Mouse (Mus musculus) lung, embryonic 16.5 days (tissue): ENCODE results near the gene Atp1a2. TPM values are rescaled to one million over a fixed set of nuclear protein-coding genes. Genes with fewer than 3 reads are reported as not detected.

Experiments used
- ATAC-seq: fragments of 200-750 bp; cut with Nextera tagmentation; 2 replicates; pipeline ENCODE4 v1.8.0; 2017; ENCODE audit warnings: low read depth, mild to moderate bottlenecking, moderate library complexity
- H3K27ac ChIP-seq: fragments of 300-500 bp; sonication (generic); 2 replicates; pipeline ENCODE4 v1.5.1; 2014; ENCODE audit warnings: mild to moderate bottlenecking, control low read depth, low read length
- H3K27me3 ChIP-seq: fragments of 300-500 bp; sonication (generic); 2 replicates; pipeline ENCODE4 v1.6.1; 2014; ENCODE audit warnings: low read depth, low read length, mixed read lengths; ENCODE audit not compliant: control insufficient read depth, insufficient read depth
- H3K36me3 ChIP-seq: fragments of 300-500 bp; sonication (generic); 2 replicates; pipeline ENCODE4 v1.6.1; 2014; ENCODE audit warnings: low read length; ENCODE audit not compliant: control insufficient read depth, insufficient read depth
- H3K4me1 ChIP-seq: fragments of 300-500 bp; sonication (generic); replicated peaks from 2 replicates; pipeline ENCODE4 v1.6.1; 2014; ENCODE audit warnings: low read length, mixed read lengths; ENCODE audit not compliant: control insufficient read depth, insufficient read depth
- H3K4me2 ChIP-seq: fragments of 300-500 bp; sonication (generic); 2 replicates; pipeline ENCODE4 v1.6.1; 2014; ENCODE audit warnings: low read depth, low read length, control low read depth
- H3K4me3 ChIP-seq: fragments of 300-500 bp; sonication (generic); 2 replicates; pipeline ENCODE4 v1.5.1; 2014; ENCODE audit warnings: mild to moderate bottlenecking, low read length, control low read depth
- H3K9ac ChIP-seq: fragments of 300-500 bp; sonication (generic); 2 replicates; pipeline ENCODE4 v1.6.1; 2014; ENCODE audit warnings: low read length, control low read depth
- H3K9me3 ChIP-seq: fragments of 300-500 bp; sonication (generic); 2 replicates; pipeline ENCODE4 v1.6.1; 2016; ENCODE audit warnings: low read length; ENCODE audit not compliant: control insufficient read depth
- WGBS: fragments of 180-500 bp; shearing (Covaris S2); extraction: QIAGEN DNeasy Blood & Tissue Kit; methylation state at CpG from one replicate; pipeline ENCODE4 v1.1.7; 2014; 5-methylcytosine and 5-hydroxymethylcytosine counted together
- polyA plus RNA-seq: library from polyadenylated mRNA; unstranded; fragments of >200 nt; fragmentation: Nextera tagmentation; extraction: Ambion mirVana; gene quantifications from 2 replicates; pipeline ENCODE4 v1.2.1, GENCODE M21; 2015

Gene Atp1a2
- polyA plus RNA-seq, 1 experiment from 2014 or later, result 6.2 TPM

GRCm38 (mm10) chr1:172302851-172303250 is 5.0 kb upstream of the Atp1a2 start:
- Histone ChIP-seq H3K4me3 (no peak overlapping the region), H3K9ac (no peak overlapping the region), H3K4me1 (no peaks in the 10 kb centered on the region; the same call in none of the 2 replicates), H3K4me2 (no peak overlapping the region), H3K9me3 (no peaks in the 10 kb centered on the region), H3K36me3 (no peaks in the 10 kb centered on the region), H3K27ac (no peak overlapping the region), H3K27me3 (no peaks in the 10 kb centered on the region)
- no peak for ATAC-seq
- WGBS, result 31% methylated on average over 6 of the region's 6 CpGs

DNA sequence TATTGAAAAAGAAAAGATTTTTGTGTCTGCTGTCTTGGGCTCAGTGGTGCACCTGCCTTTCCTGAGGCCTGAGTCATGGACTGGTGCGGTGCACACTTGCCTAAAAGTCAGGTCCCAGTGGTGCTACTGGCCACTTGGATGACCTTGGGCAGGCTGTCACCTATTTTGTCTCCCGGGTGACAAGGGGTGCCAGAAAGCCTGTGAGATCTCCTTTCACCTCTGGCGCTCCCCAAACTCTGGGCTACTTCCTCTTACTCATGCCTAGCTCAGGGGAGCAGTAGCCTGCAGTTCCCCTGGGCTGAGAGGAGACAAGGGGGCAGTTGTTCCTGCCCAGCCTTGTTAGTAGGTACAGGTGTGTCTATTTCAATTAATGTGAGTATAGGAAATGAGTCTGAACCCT is 4.4 kb upstream of the Atp1a2 start:
- no peak overlapping the region for H3K27ac ChIP-seq
- no peaks in the 10 kb centered on the region for H3K36me3 ChIP-seq
- H3K4me2 ChIP-seq, result no peak overlapping the region
- no peak for ATAC-seq
- WGBS, result 58% methylated on average over 3 of the region's 3 CpGs
- H3K4me1 ChIP-seq, result peaks cover 2% of the 10 kb centered on the region
- H3K27me3 ChIP-seq, result no peaks in the 10 kb centered on the region
- H3K9me3 ChIP-seq, result no peaks in the 10 kb centered on the region
- no peak overlapping the region for H3K4me3 ChIP-seq
- no peak overlapping the region for H3K9ac ChIP-seq

DNA sequence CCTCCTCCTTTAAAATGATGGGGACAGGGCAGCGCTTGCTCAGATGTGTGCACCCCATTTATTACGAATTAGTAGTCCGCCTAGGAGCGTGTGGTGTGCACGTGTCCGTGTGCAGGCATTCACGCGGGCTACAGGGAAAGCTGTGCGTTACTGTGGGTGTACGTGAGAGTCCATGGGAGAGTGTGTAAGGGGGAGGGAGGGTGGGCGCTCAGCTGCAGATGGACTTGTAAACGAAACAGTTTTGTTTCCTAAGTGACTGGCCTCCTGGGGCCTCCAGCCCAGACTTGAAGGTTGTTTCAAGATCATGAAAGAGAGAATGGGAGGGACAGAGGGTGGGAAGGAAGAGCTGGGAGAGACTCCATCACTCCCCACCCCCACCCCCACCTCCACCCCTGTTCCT is 3.3 kb upstream of the Atp1a2 start:
- peaks cover 10% of the 10 kb centered on the region for H3K4me1 ChIP-seq
- no peak overlapping the region for H3K27ac ChIP-seq
- no peak overlapping the region for H3K4me2 ChIP-seq
- no peak overlapping the region for H3K4me3 ChIP-seq
- ATAC-seq, result no peak
- WGBS, result 53% methylated on average over 12 of the region's 12 CpGs
- no peak overlapping the region for H3K9ac ChIP-seq
- no peaks in the 10 kb centered on the region for H3K27me3 ChIP-seq
- H3K9me3 ChIP-seq, result no peaks in the 10 kb centered on the region
- H3K36me3 ChIP-seq, result no peaks in the 10 kb centered on the region

DNA sequence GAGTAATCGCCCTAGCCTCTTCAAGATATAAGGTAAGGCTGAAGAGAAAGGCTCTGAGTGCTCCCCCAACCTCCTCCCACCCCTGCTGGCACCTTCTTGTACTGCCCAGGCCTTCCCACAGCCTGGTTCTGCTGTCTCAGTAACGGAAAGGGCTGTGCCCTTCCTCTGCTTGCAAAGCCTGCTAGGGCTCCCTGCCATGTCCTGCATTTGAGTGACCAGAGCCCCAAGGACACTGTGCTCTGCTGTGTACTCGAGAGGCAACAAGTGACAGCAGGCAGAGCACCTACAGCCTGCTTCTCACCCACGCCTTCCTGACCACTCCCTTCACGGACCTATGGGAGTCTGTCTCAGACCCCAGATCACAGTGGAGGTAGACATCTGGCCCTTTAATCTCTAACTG is 2.4 kb upstream of the Atp1a2 start:
- H3K9ac ChIP-seq, result no peak overlapping the region
- no peaks in the 10 kb centered on the region for H3K36me3 ChIP-seq
- peaks cover 19% of the 10 kb centered on the region for H3K4me1 ChIP-seq
- H3K9me3 ChIP-seq, result no peaks in the 10 kb centered on the region
- no peaks in the 10 kb centered on the region for H3K27me3 ChIP-seq
- no peak overlapping the region for H3K4me3 ChIP-seq
- no peak overlapping the region for H3K4me2 ChIP-seq
- ATAC-seq, result no peak
- no peak overlapping the region for H3K27ac ChIP-seq
- 66% methylated on average over 5 of the region's 5 CpGs for WGBS

DNA sequence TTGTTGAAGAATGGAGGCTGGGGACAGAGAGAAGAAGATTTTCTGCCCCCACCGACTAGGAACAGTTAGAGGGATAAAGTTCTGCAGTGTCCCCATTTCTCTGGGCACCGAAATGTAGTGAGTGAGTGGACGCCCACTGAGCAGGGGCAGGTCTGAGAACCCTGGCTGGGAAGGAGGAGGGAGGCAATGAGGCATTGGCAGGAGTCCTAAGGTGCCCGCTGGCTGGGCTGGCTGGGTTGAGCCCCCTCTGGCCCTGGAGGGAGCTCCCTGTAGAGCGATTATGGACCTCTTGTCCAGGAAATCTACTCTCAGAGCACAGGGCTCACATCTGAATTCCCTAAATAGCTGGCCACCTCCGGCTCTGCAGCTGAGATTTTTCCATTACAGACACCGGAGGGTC is 1.7 kb upstream of the Atp1a2 start:
- H3K9ac ChIP-seq, result no peak overlapping the region
- no peak for ATAC-seq

DNA sequence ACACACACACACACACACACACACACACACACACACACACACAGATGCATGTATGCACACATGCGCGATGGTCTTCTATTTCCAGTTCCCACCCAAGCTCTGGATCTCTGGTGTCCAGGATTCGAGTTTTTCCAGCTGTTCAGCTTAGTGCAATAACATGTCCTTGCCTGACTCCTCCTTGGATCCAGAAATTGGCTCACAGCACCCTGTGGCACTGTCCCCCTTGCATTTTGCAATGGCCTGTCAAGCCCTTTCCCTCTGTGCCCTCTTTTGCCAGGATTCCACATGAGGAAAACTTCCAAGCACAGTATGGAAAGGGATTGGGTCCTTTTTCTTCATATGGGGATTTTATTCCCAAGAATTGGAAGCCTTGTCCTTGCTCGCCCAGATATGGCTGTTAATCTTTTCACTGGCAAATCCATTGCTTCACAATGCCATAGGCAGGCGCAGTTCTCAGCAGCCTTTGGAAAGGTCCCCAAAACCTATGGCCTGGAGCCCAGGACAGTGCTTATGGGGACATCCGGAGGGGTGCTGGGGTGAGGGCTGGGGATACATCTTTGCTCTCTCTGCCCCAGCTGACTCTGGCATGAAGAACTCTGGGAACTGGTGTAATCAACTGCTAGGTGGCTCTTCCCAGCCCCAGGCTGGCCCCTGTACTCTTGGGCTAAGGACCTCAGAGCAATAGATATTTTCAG is 901 bp downstream of the Atp1a2 start:
- no peaks in the 10 kb centered on the region for H3K9me3 ChIP-seq
- no peaks in the 10 kb centered on the region for H3K27me3 ChIP-seq
- peak overlapping the region; percentile 67 for H3K27ac ChIP-seq
- peak overlapping the region; percentile 51 for H3K4me2 ChIP-seq
- peaks cover 21% of the 10 kb centered on the region for H3K4me1 ChIP-seq
- no peak; the same call in none of the 2 replicates for ATAC-seq
- peak overlapping the region; percentile 36 for H3K4me3 ChIP-seq
- 64% methylated on average over 6 of the region's 6 CpGs for WGBS
- peak overlapping the region; percentile 57 for H3K9ac ChIP-seq
- no peaks in the 10 kb centered on the region for H3K36me3 ChIP-seq

More for the DNA sequence above, 1.7 kb upstream of the Atp1a2 start:
- Histone ChIP-seq H3K4me2 (no peak overlapping the region), H3K4me1 (peaks cover 21% of the 10 kb centered on the region), H3K36me3 (no peaks in the 10 kb centered on the region), H3K27me3 (no peaks in the 10 kb centered on the region), H3K9me3 (no peaks in the 10 kb centered on the region), H3K27ac (no peak overlapping the region), H3K4me3 (no peak overlapping the region)
- WGBS, result 65% methylated on average over 7 of the region's 7 CpGs

DNA sequence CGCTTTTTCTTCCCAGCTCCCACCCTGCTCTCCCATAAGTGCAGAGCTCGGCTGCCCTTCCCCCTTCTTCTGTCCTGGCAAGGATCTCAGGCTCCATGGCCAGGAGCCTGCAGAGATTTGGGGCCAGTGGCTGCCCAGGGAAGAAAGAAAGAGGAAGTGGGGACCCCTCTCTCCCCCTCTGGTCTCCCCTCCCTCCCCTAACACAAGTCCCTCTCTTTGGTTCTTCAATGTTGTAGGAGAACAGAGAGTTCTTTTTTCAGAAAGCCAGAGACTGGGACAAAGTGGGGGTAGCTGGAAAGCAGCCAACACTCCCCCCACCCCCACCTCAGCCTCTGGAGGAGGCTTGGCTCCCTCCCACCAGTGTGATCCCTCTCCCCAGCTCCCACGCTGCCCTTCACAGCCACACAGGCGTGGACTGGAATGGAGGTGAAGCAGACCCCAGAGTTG is 2.1 kb downstream of the Atp1a2 start:
- Histone ChIP-seq H3K27ac (peak overlapping the region; percentile 14; the same call in 1 of the 2 replicates), H3K27me3 (no peaks in the 10 kb centered on the region), H3K4me2 (peak overlapping the region; percentile 51), H3K4me1 (peaks cover 21% of the 10 kb centered on the region), H3K9me3 (no peaks in the 10 kb centered on the region), H3K36me3 (no peaks in the 10 kb centered on the region), H3K9ac (peak overlapping the region; percentile 30; the same call in 1 of the 2 replicates), H3K4me3 (0 out of 2 replicates have a peak overlapping the region, but pooled peaks have one; percentile 2)
- ATAC-seq, result peak; percentile 35
- 31% methylated on average over 4 of the region's 4 CpGs for WGBS

- no peak overlapping the region for H3K9ac ChIP-seq
- H3K4me3 ChIP-seq, result no peak overlapping the region
- H3K9me3 ChIP-seq, result no peaks in the 10 kb centered on the region
- 87% methylated on average over 11 of the region's 11 CpGs for WGBS
- ATAC-seq, result no peak
- H3K4me1 ChIP-seq, result peaks cover 21% of the 10 kb centered on the region
- H3K27me3 ChIP-seq, result no peaks in the 10 kb centered on the region
- H3K27ac ChIP-seq, result no peak overlapping the region
- H3K4me2 ChIP-seq, result no peak overlapping the region
- H3K36me3 ChIP-seq, result no peaks in the 10 kb centered on the region
These were observed 4.4 kb downstream of the Atp1a2 start for GRCm38 (mm10) chr1:172293449-172293848.

DNA sequence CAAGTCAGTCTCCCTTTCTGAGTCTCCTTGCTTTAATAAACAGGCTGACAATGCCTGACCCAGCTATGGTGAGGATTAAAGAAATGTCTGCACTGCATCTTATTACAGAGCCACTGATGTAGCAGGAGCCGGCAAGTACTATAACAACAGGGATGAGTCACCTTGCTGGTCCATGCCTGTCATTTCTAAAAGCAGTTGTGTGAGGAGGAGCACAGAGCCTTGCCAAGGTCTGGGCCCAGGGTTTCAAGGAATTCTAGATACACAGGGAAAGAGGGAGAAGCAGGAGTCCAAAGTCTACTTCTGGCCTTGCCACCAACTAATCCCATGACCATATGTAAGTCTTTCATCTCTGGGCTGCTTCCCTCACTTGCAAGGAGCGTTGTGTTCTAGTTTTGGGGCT is 5.0 kb downstream of the Atp1a2 start:
- H3K9ac ChIP-seq, result no peak overlapping the region
- H3K36me3 ChIP-seq, result no peaks in the 10 kb centered on the region
- no peaks in the 10 kb centered on the region for H3K27me3 ChIP-seq
- H3K27ac ChIP-seq, result no peak overlapping the region
- H3K4me1 ChIP-seq, result peaks cover 21% of the 10 kb centered on the region
- H3K9me3 ChIP-seq, result no peaks in the 10 kb centered on the region
- H3K4me3 ChIP-seq, result no peak overlapping the region
- 81% methylated on average over 2 of the region's 2 CpGs for WGBS
- ATAC-seq, result no peak
- no peak overlapping the region for H3K4me2 ChIP-seq
